Mouse (Mus musculus) WW6 (cell line): ENCODE measurements around the gene Padi4.

Experiments
- DNase-seq: peaks from one replicate; pipeline ENCODE4 v3.0.0-alpha.2; 2013; ENCODE audit warnings: low read depth, low spot score

Padi4 gene

GRCm38 (mm10) chr4:140740655-140741054 lies 33.4 kb downstream of the Padi4 start:
- DNase-seq: no peak

DNA sequence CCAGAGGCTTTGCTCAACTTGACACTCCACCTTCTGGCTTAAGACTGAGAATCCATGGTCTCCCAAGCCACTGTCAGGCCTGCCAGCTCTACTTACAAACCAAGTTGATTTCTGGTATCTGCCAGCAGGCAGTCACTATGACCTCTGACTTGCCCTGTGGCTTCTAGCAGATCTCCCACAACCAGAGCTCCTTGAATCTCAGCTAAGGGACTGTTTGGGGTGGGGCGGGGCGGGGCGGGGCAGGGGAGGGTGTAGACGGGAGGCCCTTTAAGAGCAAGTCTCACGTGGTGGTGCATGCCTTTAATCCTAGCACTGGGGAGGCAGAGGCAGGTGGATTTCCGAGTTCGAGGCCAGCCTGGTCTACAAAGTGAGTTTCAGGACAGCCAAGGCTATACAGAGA lies 41.2 kb downstream of the Padi4 start:
- no peak for DNase-seq

GRCm38 (mm10) chr4:140731654-140732053 lies 42.4 kb downstream of the Padi4 start:
- no peak for DNase-seq

- no peak for DNase-seq
Observed at GRCm38 (mm10) chr4:140726907-140727306, 47.1 kb downstream of the Padi4 start.

DNA sequence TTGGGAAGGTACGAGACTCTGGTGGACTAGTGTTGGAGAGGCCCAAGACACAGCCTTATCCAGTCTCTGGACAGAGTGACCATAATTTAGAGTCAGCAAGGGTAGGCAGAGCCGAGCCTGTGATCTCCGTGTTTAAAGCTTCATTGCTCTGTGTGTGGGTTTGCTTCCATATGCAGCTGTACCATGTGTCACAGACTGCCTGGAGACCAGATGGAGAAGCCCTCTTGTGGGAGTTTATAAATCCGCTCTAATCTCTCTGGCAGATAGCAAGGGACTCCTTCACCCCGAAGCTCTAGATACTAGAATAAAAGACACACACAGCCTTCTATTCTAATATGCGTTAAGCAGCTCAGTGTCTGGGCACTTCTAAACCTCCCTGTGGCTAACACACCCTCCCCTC lies 49.3 kb downstream of the Padi4 start:
- no peak for DNase-seq

DNA sequence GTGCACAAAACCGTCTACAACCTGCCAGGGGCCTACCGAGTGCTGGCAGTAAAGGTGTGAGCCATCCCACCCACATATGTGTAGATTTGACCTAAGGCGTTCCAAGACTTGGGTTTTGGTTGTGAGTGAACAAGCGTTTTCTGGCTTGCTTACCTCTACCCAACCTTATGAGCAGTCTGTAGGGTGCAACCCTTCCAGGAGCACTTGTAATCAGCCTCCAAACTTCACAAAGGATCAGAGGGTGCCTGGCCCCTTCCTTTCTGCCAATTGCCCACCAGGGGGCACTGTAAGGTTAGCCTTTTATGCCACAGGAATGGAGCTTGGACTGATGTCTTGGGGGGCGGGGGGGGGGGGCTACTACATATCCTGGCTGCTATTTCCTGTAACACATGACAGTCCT lies 50.2 kb downstream of the Padi4 start:
- no peak for DNase-seq

- DNase-seq: no peak
Observed at GRCm38 (mm10) chr4:140723192-140723591, 50.8 kb downstream of the Padi4 start.

DNA sequence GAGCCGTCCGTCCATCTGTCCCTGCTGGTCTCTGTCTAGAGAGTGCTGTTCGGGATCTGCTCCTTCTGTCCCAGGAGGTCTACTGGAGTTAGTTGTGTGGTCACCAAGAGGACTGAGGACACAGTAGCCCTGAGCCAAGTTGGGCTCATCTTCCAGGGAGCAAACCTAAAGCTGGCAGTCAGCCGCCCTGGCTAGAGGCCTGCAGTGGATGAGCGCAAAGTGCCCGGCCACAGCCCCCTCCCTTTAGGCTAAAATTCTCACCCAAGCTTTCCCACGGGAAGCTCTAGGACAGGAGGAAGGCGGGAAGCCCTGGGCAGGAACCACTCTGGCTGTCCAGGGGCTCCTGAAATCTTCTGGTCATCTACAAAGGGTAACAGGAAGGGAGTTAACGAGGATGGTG lies 51.3 kb downstream of the Padi4 start:
- DNase-seq: no peak

GRCm38 (mm10) chr4:140721968-140722490 lies 52.0 kb downstream of the Padi4 start:
- no peak for DNase-seq

DNA sequence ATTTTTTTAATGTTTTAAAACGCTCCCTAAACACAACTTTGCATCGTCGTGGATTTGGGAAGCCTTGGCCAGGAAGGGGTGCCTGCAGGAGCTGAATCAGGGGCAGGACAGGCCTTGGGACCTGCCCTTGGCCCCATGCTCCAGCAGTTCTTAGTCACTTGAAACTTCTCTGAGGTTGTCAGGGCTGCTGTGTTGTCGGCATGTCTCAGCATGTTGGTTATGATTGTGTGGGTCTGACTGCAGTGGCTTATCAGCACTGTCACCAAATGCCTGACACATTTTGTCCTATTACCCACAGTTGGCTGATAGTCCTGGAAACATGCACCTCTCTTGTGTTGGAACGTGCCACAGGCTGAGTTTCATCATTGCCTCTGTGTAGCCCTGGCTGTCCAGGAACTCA lies 53.9 kb downstream of the Padi4 start:
- DNase-seq: no peak

GRCm38 (mm10) chr4:140718436-140718835 lies 55.6 kb downstream of the Padi4 start:
- no peak for DNase-seq

GRCm38 (mm10) chr4:140716994-140717393 lies 57.0 kb downstream of the Padi4 start:
- DNase-seq: no peak

- no peak for DNase-seq
Observed at GRCm38 (mm10) chr4:140714586-140714985, 59.5 kb downstream of the Padi4 start.

GRCm38 (mm10) chr4:140713480-140714365 lies 60.3 kb downstream of the Padi4 start:
- peak; percentile 66 for DNase-seq

DNA sequence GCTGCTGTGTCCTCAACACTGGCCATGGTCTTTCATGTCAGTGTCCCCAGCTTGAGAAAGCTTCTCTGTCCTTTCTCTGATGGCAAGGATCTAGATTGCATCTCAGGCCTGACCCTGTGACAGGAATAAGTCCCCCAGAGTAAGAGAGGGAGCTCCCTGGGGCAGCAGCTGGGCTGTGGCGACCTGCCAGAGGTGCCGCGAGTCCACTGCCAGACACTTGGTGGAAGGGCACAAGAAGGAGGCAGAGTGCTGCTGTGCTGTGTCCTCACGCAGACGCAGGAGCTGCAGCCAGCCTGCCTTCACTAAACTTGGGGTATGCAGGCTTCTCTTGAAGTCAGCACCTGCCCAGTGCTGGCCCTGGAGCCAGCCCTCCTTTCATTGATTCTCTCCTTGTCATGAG lies 62.7 kb downstream of the Padi4 start:
- no peak for DNase-seq

DNA sequence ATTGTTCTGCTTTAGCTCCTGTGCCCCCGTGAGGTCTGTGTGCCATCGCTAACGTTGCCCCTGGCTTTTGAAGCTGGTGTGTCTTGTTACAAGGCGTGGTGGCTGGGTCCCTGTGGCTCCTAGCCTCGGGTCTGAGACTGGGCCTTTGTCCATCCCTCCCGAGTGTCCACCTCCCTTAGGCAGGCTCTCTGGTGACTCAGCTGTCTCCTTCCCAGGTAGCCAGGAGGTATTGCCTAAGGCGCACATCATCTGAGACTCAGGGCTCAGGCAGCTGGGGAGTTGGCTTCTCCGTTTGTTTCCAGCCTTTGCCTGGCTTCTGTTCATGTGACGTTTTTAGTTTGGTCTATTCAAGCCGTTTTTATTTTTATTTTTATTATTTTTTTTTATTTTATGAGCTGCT lies 63.3 kb downstream of the Padi4 start:
- no peak for DNase-seq

DNA sequence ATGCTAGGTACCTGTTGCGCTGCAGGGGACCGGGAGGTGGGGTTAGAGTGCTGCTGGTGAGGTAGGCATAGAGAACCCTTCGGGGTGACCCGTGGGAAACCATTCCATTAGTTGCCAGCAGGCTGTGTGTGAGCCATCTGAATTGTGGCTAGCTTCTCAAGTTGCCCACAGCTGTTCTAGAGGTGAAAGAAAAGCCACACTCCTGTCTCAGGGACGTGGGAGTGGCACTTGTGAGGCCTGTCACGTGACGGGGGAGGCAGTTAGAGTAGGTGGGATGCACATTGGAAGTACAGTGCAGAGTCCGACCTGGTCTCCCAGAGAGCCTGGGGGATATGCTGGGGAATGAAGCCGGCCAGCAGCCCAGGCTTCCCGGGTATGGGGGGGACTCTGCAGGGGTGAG lies 64.4 kb downstream of the Padi4 start:
- DNase-seq: no peak

- no peak for DNase-seq
Observed at GRCm38 (mm10) chr4:140709111-140709510, 64.9 kb downstream of the Padi4 start.

DNA sequence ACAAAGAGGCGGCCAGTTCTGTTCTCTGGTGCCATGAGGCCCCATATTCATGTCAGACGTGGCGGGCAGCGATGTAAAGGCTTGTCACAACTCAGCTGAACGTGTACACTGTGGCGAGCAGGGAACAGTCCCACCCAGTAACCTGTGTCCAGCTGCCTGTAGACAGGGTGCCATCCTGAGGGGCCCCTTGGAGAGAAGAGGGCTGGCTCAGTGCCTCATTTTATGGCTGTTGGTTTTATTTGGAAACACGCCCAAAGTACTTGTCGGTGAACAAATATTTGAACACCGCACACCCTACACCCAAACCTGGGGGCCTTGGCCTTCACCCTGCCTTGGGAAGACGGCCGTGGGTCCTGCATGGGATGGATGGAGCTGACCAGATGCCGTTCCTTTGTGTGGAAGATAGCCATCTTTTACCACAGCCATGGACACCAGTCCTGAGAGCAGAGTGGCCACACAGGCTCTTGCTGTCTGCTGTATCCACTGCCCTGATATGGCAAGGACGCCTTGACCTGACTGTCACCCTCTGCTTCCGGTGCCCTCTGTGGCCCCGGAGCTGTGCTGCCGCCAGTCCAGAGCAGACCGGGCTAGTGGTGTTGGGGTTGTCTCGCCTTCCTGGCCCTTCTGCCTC lies 65.6 kb downstream of the Padi4 start:
- DNase-seq: no peak

DNA sequence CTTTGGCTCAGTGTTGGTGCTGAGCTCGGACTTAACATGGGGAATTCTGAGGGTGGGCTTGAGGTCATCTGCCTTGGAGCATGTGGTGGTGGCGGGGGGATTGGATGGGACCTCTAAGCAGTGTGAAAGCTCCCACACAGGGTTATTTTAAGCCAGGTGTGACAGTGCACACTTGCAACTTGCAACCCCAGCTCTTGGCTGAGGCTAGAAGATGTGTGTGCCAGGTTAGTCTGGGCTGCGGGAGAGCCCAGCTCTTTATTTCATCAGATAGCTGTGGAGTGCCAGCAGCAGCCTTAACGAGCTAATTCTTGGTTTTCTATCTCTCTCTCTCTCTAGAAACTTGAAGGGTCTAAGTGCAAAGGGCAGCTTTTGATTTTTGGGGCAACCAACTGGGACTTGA lies 66.4 kb downstream of the Padi4 start:
- no peak for DNase-seq

GRCm38 (mm10) chr4:140704166-140704565 lies 69.9 kb downstream of the Padi4 start:
- no peak for DNase-seq

DNA sequence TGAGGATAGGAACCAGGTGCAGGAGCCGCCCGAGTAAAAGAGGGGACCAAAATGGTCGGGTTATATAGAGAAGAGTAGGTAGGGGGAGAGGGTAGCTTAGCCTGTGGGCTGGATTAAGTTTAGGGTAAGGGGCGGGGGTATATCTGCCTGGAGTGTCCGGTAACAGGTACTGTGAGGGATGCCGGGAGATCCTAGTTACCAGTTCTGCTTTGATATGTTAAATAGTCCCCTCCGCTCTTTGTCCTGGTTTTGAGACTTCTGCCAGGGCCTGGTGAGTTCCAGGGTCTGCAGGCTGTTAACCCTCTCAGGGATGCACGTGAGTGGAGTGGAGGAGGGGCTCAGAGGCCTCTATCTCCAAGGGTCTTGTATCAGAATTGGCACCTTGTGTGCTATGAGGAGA lies 70.4 kb downstream of the Padi4 start:
- DNase-seq: no peak
